Mouse (Mus musculus): Measurements from ENCODE around the gene Rad51b.
A peak's percentile ranks its signal among the peaks of the same experiment; 100 is the strongest.

Rad51b gene

GRCm38 (mm10) chr12:79331722-79332121 lies 34.6 kb downstream of the Rad51b start:
- DNase-seq, result no peak

GRCm38 (mm10) chr12:79338791-79339190 lies 41.7 kb downstream of the Rad51b start:
- DNase-seq, result no peak

- no peak for DNase-seq
These were observed 43.4 kb downstream of the Rad51b start for GRCm38 (mm10) chr12:79340513-79340912.

GRCm38 (mm10) chr12:79341291-79341845 lies 44.3 kb downstream of the Rad51b start:
- no peak for DNase-seq

- DNase-seq, result no peak
These were observed 49.2 kb downstream of the Rad51b start for GRCm38 (mm10) chr12:79346198-79346733.

- peak; percentile 50 to 81 for DNase-seq
These were observed 50.6 kb downstream of the Rad51b start for GRCm38 (mm10) chr12:79347643-79348042.

- DNase-seq, result no peak
These were observed 54.4 kb downstream of the Rad51b start for GRCm38 (mm10) chr12:79351461-79351860.

- DNase-seq, result no peak
These were observed 55.1 kb downstream of the Rad51b start for GRCm38 (mm10) chr12:79352086-79352741.

GRCm38 (mm10) chr12:79352742-79353114 lies 55.6 kb downstream of the Rad51b start:
- no peak for DNase-seq

GRCm38 (mm10) chr12:79353356-79353755 lies 56.3 kb downstream of the Rad51b start:
- no peak for DNase-seq

GRCm38 (mm10) chr12:79354621-79355020 lies 57.5 kb downstream of the Rad51b start:
- peak in 1 of 2 experiments; percentile 55 for DNase-seq

- peak in 1 of 2 experiments; percentile 47 for DNase-seq
These were observed 59.1 kb downstream of the Rad51b start for GRCm38 (mm10) chr12:79356138-79356537.

- peak; percentile 38 to 45 for DNase-seq
These were observed 60.5 kb downstream of the Rad51b start for GRCm38 (mm10) chr12:79357631-79358030.

GRCm38 (mm10) chr12:79358613-79359218 lies 61.6 kb downstream of the Rad51b start:
- peak in 1 of 2 experiments; percentile 70 for DNase-seq

- DNase-seq, result no peak
These were observed 62.3 kb downstream of the Rad51b start for GRCm38 (mm10) chr12:79359404-79359803.

GRCm38 (mm10) chr12:79362219-79362618 lies 65.1 kb downstream of the Rad51b start:
- DNase-seq, result no peak

- DNase-seq, result no peak
These were observed 67.2 kb downstream of the Rad51b start for GRCm38 (mm10) chr12:79364284-79364683.

- no peak for DNase-seq
These were observed 71.7 kb downstream of the Rad51b start for GRCm38 (mm10) chr12:79368818-79369217.

- no peak for DNase-seq
These were observed 72.6 kb downstream of the Rad51b start for GRCm38 (mm10) chr12:79369512-79370165.

GRCm38 (mm10) chr12:79372697-79373096 lies 75.6 kb downstream of the Rad51b start:
- peak in 1 of 2 experiments; percentile 58 for DNase-seq

- DNase-seq, result no peak
These were observed 80.3 kb downstream of the Rad51b start for GRCm38 (mm10) chr12:79377378-79377777.

GRCm38 (mm10) chr12:79377861-79378260 lies 80.8 kb downstream of the Rad51b start:
- no peak for DNase-seq

GRCm38 (mm10) chr12:79380190-79380589 lies 83.1 kb downstream of the Rad51b start:
- DNase-seq, result no peak
